Mouse (Mus musculus): ENCODE results near the gene Actr8. TPM values are rescaled to one million over a fixed set of nuclear protein-coding genes. Genes with fewer than 3 reads are reported as not detected.

Actr8 gene
- polyA plus RNA-seq, 1 experiment from 2014 or later: 67.5 TPM

DNA sequence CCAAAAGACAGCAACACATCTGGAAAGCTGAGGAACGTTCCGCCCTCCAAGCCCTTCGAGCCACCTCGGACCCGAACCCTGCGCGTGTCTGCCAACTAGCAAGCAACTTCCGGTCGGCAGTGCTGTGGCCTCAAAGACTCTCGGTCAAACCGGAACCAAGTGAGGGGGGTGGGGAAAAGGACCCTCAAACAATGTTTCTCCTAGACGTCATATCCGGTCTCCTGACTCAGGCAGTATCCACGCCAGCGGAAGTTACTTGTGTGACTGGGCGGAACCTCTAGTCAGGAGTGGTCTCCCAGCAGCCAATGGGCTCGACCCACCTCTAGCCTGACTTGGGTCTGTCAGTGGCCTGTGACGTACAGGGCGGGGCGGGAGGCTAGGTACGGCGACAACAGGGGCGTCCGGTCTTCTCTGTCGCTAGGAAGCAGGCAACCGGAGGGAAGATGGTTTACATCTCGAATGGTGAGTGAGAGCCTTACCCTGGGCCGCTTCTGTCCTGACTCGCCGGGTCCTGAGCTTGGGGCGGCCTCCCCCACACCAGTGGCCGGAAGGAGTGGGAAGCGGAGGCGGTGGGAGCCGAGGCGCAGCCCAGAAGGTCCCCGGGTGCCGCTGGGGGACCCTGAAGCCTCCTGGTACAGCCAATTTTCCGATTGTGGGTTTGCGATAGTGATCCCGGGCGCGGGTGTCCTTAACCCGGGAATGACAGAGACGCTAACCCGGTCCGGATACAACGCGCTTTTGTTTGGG, 9.9 kb upstream of the Actr8 start, which contains the start of gene Selenok:
Gene Selenok (plus strand): TSS at position 234 of the 747 bp plus-strand sequence.
- H3K27me3 ChIP-seq: no peaks in the 10 kb centered on the region
- H3K9me3 ChIP-seq: no peaks in the 10 kb centered on the region
- WGBS: under 1% methylated on average over 49 of the region's 49 CpGs
- H3K9ac ChIP-seq: peak within 1 kb of the TSS; percentile 91
- peaks cover 25% of the 10 kb centered on the region for H3K4me1 ChIP-seq
- peak within 1 kb of the TSS; percentile 76 for H3K4me2 ChIP-seq
- peak; percentile 100 for ATAC-seq (ENCODE audit: insufficient number of reproducible peaks, insufficient read depth, low FRiP score, low TSS enrichment, low read depth)
- peak within 1 kb of the TSS; percentile 93 for H3K4me3 ChIP-seq
- H3K36me3 ChIP-seq: peaks cover 34% of the 10 kb centered on the region
- peak within 1 kb of the TSS; percentile 84 for H3K27ac ChIP-seq

DNA sequence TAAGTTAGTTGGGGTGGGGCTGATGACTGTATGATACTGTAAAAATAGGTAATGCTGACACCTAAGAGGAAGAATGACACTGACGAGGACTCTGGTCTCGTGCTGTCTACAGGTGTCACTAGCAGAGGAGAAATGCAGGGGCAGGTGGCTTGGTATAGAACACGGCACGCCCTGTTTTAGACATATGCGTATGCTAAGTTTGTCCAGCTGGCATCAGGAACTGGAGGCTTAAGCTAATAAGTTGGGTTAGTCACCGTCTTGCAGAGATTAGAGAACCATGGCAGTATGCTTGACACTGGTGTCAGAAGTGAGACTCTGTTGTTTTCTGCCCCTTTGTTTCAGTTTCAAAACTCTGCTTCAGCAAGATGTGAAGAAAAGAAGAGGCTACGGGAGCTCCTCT, 6.7 kb upstream of the Actr8 start:
- peaks cover 57% of the 10 kb centered on the region for H3K36me3 ChIP-seq

DNA sequence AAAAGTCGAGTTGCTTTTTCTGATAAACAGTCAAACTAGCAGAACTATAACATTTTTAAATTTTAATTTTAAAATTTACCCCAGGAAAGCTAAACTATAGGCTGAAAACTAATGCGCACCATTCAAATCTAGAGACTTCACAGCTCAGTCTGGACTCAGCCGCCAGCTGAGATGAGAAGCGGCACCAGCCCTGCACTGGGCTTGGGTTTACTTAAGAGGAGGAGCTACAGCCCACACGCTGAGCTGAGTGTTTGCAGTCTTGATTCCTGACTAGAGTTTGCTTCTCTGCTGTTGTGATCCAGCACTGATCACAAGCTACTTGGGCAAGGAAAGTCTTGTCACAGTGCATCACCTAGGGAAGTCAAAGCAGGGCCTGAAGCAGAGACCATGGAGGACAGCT, 6.1 kb upstream of the Actr8 start:
- no peaks in the 10 kb centered on the region for H3K9me3 ChIP-seq
- H3K9ac ChIP-seq: no peak overlapping the region
- H3K4me1 ChIP-seq: peaks cover 25% of the 10 kb centered on the region
- WGBS: 89% methylated on average over 5 of the region's 5 CpGs
- peaks cover 57% of the 10 kb centered on the region for H3K36me3 ChIP-seq
- no peak overlapping the region for H3K4me2 ChIP-seq
- ATAC-seq (ENCODE audit: insufficient number of reproducible peaks, insufficient read depth, low FRiP score, low TSS enrichment, low read depth): no peak
- no peaks in the 10 kb centered on the region for H3K27me3 ChIP-seq
- no peak overlapping the region for H3K4me3 ChIP-seq
- H3K27ac ChIP-seq: no peak overlapping the region

More for the DNA sequence above, 6.7 kb upstream of the Actr8 start:
- no peak overlapping the region for H3K27ac ChIP-seq
- peaks cover 25% of the 10 kb centered on the region for H3K4me1 ChIP-seq
- no peaks in the 10 kb centered on the region for H3K27me3 ChIP-seq
- H3K9me3 ChIP-seq: no peaks in the 10 kb centered on the region
- 92% methylated on average over 7 of the region's 7 CpGs for WGBS
- no peak for ATAC-seq (ENCODE audit: insufficient number of reproducible peaks, insufficient read depth, low FRiP score, low TSS enrichment, low read depth)
- no peak overlapping the region for H3K4me2 ChIP-seq
- no peak overlapping the region for H3K9ac ChIP-seq
- H3K4me3 ChIP-seq: no peak overlapping the region

DNA sequence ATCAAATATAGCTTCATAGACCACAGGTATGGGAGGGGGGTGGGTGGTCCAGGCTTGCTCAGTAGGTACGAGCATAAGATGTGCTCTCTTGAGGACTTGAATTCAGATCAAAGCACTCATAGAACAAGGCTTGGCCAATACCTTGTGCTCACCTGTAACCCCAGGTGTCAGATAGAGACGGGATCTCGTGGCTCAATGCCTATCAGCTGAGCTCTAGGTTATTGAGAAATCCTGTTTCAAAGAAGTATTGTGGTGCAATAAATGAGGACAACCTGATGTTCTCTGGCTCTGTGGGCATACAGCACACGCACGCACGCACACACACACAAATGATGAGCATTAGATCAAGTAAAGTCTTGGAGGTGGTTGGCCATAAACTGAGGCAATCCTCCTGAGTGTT, 1.2 kb upstream of the Actr8 start:
- H3K9ac ChIP-seq: no peak overlapping the region
- H3K27ac ChIP-seq: no peak overlapping the region
- WGBS: 95% methylated on average over 6 of the region's 6 CpGs
- H3K4me2 ChIP-seq: no peak overlapping the region
- peaks cover 6% of the 10 kb centered on the region; the same call in 1 of the 2 replicates for H3K9me3 ChIP-seq
- no peak overlapping the region for H3K4me3 ChIP-seq
- no peaks in the 10 kb centered on the region for H3K27me3 ChIP-seq
- H3K36me3 ChIP-seq: peaks cover 56% of the 10 kb centered on the region
- ATAC-seq (ENCODE audit: insufficient number of reproducible peaks, insufficient read depth, low FRiP score, low TSS enrichment, low read depth): no peak
- H3K4me1 ChIP-seq: peaks cover 10% of the 10 kb centered on the region

DNA sequence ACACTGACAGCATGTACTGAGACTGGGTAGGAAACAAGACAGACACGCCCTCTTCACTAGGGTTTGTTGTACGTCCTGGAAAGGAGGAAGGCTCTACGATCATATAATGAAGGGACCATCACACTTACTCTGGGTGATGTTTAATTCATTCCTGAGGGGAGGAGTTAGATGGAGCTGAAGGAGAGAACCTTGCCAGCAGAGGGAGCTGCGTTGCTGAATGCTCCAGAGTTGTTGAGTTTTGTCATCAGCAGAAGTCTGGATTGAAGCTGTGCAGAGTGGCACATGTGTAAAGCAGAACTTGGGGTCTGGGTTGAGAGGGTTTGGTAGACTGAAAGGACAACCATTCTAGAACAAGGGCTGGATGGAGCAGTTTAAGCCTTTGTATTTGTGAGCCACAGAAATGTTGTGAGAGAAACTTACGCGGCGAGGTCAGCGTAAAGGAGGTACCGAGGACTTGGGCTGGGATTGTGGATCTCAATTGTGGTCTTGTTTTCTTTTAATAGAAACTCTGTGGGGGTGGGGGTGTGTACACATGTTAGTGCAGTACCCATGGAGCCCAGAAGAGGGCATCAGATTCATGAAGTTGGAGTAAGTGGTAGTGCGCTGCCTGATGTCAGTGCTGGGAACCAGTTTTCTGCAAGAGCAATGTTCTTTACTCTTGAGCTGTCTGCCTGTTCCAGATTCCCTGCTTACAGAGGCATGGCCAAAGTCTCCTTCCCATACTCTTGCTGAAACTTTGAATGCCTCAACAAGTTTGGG, 2.5 kb downstream of the Actr8 start:
- no peak for ATAC-seq (ENCODE audit: insufficient number of reproducible peaks, insufficient read depth, low FRiP score, low TSS enrichment, low read depth)
- Histone ChIP-seq H3K27me3 (no peaks in the 10 kb centered on the region), H3K9ac (no peak overlapping the region), H3K9me3 (peaks cover 6% of the 10 kb centered on the region; the same call in 1 of the 2 replicates), H3K4me3 (no peak overlapping the region), H3K4me1 (peaks cover 10% of the 10 kb centered on the region), H3K27ac (no peak overlapping the region), H3K36me3 (peaks cover 62% of the 10 kb centered on the region), H3K4me2 (no peak overlapping the region)
- WGBS: 94% methylated on average over 10 of the region's 10 CpGs

DNA sequence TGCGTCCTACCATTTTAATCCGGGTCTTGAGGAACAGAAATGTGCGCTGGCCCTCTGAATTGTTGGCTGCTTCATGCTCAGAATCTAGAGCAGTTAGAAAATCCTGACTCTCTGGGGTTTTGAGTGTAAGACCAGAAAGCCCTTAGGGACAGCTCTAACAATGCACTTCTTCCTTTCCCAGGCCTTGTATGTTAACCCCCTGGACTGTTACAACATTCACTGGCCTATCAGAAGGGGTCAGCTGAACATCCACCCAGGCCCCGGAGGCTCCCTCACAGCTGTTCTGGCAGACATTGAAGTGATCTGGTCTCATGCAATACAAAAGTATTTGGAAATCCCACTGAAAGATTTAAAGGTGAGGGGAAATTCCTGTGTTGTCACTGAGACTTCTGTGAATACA, 8.0 kb downstream of the Actr8 start:
- Histone ChIP-seq H3K27me3 (no peaks in the 10 kb centered on the region), H3K4me2 (no peak overlapping the region), H3K9ac (no peak overlapping the region), H3K4me1 (no peaks in the 10 kb centered on the region), H3K9me3 (no peaks in the 10 kb centered on the region), H3K4me3 (no peak overlapping the region), H3K27ac (no peak overlapping the region), H3K36me3 (peaks cover 100% of the 10 kb centered on the region)
- WGBS: 93% methylated on average over 4 of the region's 4 CpGs
- ATAC-seq (ENCODE audit: insufficient number of reproducible peaks, insufficient read depth, low FRiP score, low TSS enrichment, low read depth): no peak

DNA sequence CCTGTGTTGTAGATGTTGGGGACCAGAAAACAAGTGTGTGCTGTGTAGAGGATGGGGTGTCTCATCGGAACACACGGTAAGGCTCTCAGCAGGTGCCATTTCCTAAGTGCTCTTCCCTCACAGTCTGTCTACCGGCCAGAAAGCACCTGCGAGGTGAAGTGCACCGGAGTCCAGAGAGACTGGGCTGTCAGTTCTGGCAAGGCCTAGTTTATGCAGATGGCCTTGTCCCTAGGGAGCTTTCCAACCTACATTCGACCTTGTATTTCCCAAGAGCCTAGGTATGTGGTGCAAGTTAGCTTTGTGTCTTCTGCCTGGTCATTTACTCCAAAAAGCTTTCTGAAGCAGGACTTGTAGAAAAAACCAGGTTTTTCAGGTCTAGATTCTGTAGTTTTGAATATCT, 9.1 kb downstream of the Actr8 start:
- Histone ChIP-seq H3K4me3 (no peak overlapping the region), H3K27ac (no peak overlapping the region), H3K9me3 (no peaks in the 10 kb centered on the region), H3K4me2 (no peak overlapping the region), H3K4me1 (no peaks in the 10 kb centered on the region), H3K27me3 (no peaks in the 10 kb centered on the region), H3K9ac (no peak overlapping the region), H3K36me3 (peaks cover 100% of the 10 kb centered on the region)
- WGBS: 93% methylated on average over 6 of the region's 6 CpGs
- ATAC-seq (ENCODE audit: insufficient number of reproducible peaks, insufficient read depth, low FRiP score, low TSS enrichment, low read depth): no peak

DNA sequence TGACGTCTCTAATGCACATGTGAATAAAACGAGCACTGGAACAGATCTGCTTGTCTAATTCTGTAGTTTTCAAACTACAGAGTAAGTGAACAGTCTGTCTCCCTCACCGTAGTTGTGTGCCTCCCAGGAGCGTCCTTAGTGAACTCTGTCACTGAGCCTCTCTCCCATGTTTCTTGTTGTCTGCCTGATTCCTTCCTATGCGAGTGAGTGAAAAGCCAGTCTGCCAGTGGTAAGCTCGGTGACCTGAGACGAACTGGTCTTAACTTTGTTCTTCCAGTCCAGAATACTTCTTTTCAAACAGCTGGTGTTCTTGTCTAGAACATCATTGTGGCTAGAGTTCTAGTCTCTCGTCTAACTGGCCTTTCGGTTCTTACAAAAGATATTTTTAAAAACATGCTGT, 9.6 kb downstream of the Actr8 start:
- H3K27ac ChIP-seq: no peak overlapping the region
- no peak overlapping the region for H3K4me3 ChIP-seq
- no peak overlapping the region for H3K9ac ChIP-seq
- no peaks in the 10 kb centered on the region for H3K9me3 ChIP-seq
- H3K36me3 ChIP-seq: peaks cover 100% of the 10 kb centered on the region
- H3K4me2 ChIP-seq: no peak overlapping the region
- no peaks in the 10 kb centered on the region for H3K4me1 ChIP-seq
- WGBS: 93% methylated on average over 9 of the region's 9 CpGs
- no peaks in the 10 kb centered on the region for H3K27me3 ChIP-seq
- ATAC-seq (ENCODE audit: insufficient number of reproducible peaks, insufficient read depth, low FRiP score, low TSS enrichment, low read depth): no peak

DNA sequence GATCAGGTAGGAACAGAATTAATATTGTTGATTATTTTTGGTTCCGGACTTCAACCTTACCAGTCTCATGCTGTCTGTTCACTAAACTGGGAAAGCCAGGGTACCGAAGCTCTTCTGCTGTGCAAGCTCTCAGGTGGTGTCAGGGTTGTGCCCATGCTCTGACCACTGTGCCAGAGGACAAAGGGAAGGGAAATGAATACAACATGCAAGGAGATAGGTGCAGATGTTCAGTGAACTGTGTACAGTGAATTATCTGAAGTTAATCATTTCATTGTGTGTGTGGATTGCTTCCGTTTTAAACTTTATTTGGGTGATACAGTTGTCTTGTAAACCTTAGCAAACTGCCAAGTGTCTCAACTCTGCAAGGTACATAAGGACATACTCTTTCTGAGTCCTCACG, 10.2 kb downstream of the Actr8 start:
- Histone ChIP-seq H3K9me3 (no peaks in the 10 kb centered on the region), H3K9ac (no peak overlapping the region), H3K4me1 (no peaks in the 10 kb centered on the region), H3K27me3 (no peaks in the 10 kb centered on the region), H3K4me2 (no peak overlapping the region), H3K36me3 (peaks cover 100% of the 10 kb centered on the region), H3K4me3 (no peak overlapping the region), H3K27ac (no peak overlapping the region)
- ATAC-seq (ENCODE audit: insufficient number of reproducible peaks, insufficient read depth, low FRiP score, low TSS enrichment, low read depth): no peak
- 94% methylated on average over 4 of the region's 4 CpGs for WGBS

DNA sequence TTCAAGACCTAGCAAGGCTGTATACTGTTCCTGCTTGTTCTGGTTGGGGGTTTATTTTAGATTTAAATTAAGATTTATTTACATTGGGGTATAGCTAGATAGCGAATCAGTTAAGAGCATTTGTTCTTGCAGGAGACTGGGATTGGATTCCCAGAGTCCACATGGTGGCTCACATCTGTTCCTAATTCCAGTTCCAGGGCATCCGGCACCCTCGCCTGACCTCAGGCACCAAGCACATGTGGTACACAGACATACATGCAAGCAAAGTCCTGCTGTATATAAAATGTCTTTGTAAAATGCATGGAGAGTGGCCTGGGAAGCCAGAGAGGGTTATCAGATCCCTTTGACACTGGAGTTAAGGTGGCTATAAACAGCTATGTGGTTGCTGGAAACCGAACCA, 16.8 kb downstream of the Actr8 start:
- Histone ChIP-seq H3K4me1 (0 out of 2 replicates have a peak, but pooled peaks cover 2% of the 10 kb centered on the region), H3K27me3 (no peaks in the 10 kb centered on the region), H3K36me3 (peaks cover 72% of the 10 kb centered on the region), H3K9ac (no peak overlapping the region), H3K4me3 (no peak overlapping the region), H3K27ac (no peak overlapping the region), H3K9me3 (no peaks in the 10 kb centered on the region), H3K4me2 (no peak overlapping the region)
- WGBS: 29% methylated on average over 4 of the region's 4 CpGs
- ATAC-seq (ENCODE audit: insufficient number of reproducible peaks, insufficient read depth, low FRiP score, low TSS enrichment, low read depth): no peak

DNA sequence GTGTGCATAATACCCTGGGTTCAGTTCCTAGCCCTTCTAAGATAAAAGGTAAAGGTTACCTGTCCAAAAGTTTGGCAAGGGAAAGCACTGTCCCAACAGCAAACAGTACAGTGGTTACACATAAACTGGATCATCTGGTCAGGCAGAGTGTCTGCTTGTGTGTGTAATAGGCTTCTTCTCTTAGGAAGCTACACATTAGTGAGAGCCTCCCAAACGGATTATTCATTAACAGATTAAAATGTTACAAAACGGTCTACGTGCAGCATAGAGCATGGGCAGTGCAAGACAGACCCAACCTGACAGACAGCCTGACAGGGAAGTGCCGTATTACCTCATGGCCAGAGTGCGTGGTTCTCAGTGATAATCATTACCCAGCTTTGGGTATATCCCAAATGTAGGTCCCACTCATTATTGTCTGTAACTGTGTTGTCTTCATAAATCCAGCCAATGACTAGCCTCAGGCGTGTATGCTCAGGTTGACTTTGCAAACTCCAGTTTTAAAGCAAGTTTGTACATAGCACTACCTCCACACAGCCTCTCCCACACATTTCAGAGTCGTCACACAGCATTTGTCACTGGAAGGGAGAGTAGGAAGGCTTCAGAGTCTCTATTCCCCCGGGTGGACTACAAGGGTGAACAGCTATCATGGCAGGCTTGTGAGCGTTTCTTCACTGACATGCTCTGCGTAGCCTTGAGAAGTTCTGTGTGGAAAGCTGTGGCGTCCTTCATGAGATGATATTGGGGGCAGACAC, 18.0 kb downstream of the Actr8 start:
- H3K4me2 ChIP-seq: no peak overlapping the region
- no peaks in the 10 kb centered on the region for H3K27me3 ChIP-seq
- no peak for ATAC-seq (ENCODE audit: insufficient number of reproducible peaks, insufficient read depth, low FRiP score, low TSS enrichment, low read depth)
- no peak overlapping the region for H3K27ac ChIP-seq
- H3K9me3 ChIP-seq: no peaks in the 10 kb centered on the region
- peaks cover 60% of the 10 kb centered on the region for H3K36me3 ChIP-seq
- H3K4me3 ChIP-seq: no peak overlapping the region
- 0 out of 2 replicates have a peak, but pooled peaks cover 2% of the 10 kb centered on the region for H3K4me1 ChIP-seq
- H3K9ac ChIP-seq: no peak overlapping the region
- WGBS: 91% methylated on average over 11 of the region's 11 CpGs
